Mouse (Mus musculus) CH12.LX (cell line): ENCODE results near the gene Cacnb4.

Experiments used
- CTCF ChIP-seq, 2 experiments: IDR thresholded peaks in 1 of 2; conservative IDR thresholded peaks in 1 of 2; 2 replicates each; pipeline ENCODE4 v1.5.1; 2011 to 2012; ENCODE audit warnings: low read depth in 2 of 2, low read length in 2 of 2, improper control_type of control experiment in 1 of 2, inconsistent platforms in 1 of 2, mild to moderate bottlenecking in 1 of 2, moderate library complexity in 1 of 2
- HCFC1 ChIP-seq: IDR thresholded peaks from 2 replicates; pipeline ENCODE4 v1.6.1; 2012; ENCODE audit warnings: low read depth, mild to moderate bottlenecking, inconsistent platforms, low read length, improper control_type of control experiment
- MAZ ChIP-seq: IDR thresholded peaks from 2 replicates; pipeline ENCODE4 v1.6.1; 2012; ENCODE audit warnings: low read depth, mild to moderate bottlenecking, inconsistent platforms, low read length, improper control_type of control experiment, moderate library complexity
- SIN3A ChIP-seq: IDR thresholded peaks from 2 replicates; pipeline ENCODE4 v1.6.1; 2012; ENCODE audit warnings: low read length, improper control_type of control experiment, inconsistent platforms
- TCF12 ChIP-seq: IDR thresholded peaks from 2 replicates; pipeline ENCODE4 v1.6.1; 2014; ENCODE audit warnings: low read depth, mild to moderate bottlenecking, inconsistent platforms, low read length, improper control_type of control experiment
- UBTF ChIP-seq: IDR thresholded peaks from 2 replicates; pipeline ENCODE4 v1.6.1; 2012; ENCODE audit warnings: low read depth, mild to moderate bottlenecking, inconsistent platforms, low read length, improper control_type of control experiment, moderate library complexity
- ZNF384 ChIP-seq: IDR thresholded peaks from 2 replicates; pipeline ENCODE4 v1.6.1; 2012; ENCODE audit warnings: low read depth, low read length, improper control_type of control experiment, inconsistent platforms

- TF ChIP-seq CTCF (conservative IDR thresholded peaks at IDR 0.05 in 1 of 2, IDR thresholded peaks at IDR 0.05 in 1 of 2; ENCODE audit: low read depth in 2 of 2, low read length in 2 of 2) (no peak), UBTF (no peak), TCF12 (no peak), SIN3A (no peak), HCFC1 (no peak), ZNF384 (no peak), MAZ (no peak)
These were observed 249.2 kb downstream of the Cacnb4 start for GRCm38 (mm10) chr2:52427383-52427782.
